Mouse (Mus musculus): Measurements from ENCODE around the gene Erbin. TPM values are rescaled to one million over a fixed set of nuclear protein-coding genes. Genes with fewer than 3 reads are reported as not detected.

Erbin gene
- polyA plus RNA-seq, 1 experiment = 0.13 TPM

GRCm38 (mm10) chr13:103955652-103956051, 35.3 kb upstream of the Erbin start:
- no peaks in the 10 kb centered on the region for H3K36me3 ChIP-seq (ENCODE audit: control insufficient read depth)
- H3K9me3 ChIP-seq (ENCODE audit: control insufficient read depth, low read length) = no peaks in the 10 kb centered on the region
- H3K4me3 ChIP-seq (replicated peaks) = no peak overlapping the region
- TF ChIP-seq GATA1 (IDR thresholded peaks at IDR 0.05; ENCODE audit: low read length) = no peak
- no peak for TF ChIP-seq TAL1 (IDR thresholded peaks at IDR 0.05; ENCODE audit: low read length)
- H3K4me1 ChIP-seq (ENCODE audit: control insufficient read depth) = no peaks in the 10 kb centered on the region
- H3K27me3 ChIP-seq (ENCODE audit: control insufficient read depth) = no peaks in the 10 kb centered on the region

- Histone ChIP-seq H3K9me3 (ENCODE audit: control insufficient read depth, low read length) (no peaks in the 10 kb centered on the region), H3K4me3 (replicated peaks) (no peak overlapping the region), H3K27me3 (ENCODE audit: control insufficient read depth) (no peaks in the 10 kb centered on the region)
Measured at GRCm38 (mm10) chr13:103951393-103951792, 31.1 kb upstream of the Erbin start.

GRCm38 (mm10) chr13:103940796-103941195, 20.5 kb upstream of the Erbin start:
- Histone ChIP-seq H3K4me1 (ENCODE audit: control insufficient read depth) (no peaks in the 10 kb centered on the region), H3K27me3 (ENCODE audit: control insufficient read depth) (no peaks in the 10 kb centered on the region), H3K36me3 (ENCODE audit: control insufficient read depth) (no peaks in the 10 kb centered on the region), H3K4me3 (replicated peaks) (no peak overlapping the region), H3K9me3 (ENCODE audit: control insufficient read depth, low read length) (no peaks in the 10 kb centered on the region)
- TF ChIP-seq TAL1 (IDR thresholded peaks at IDR 0.05; ENCODE audit: low read length) (no peak), GATA1 (IDR thresholded peaks at IDR 0.05; ENCODE audit: low read length) (no peak)

More at GRCm38 (mm10) chr13:103951393-103951792, 31.1 kb upstream of the Erbin start:
- TF ChIP-seq TAL1 (IDR thresholded peaks at IDR 0.05; ENCODE audit: low read length) (no peak), GATA1 (IDR thresholded peaks at IDR 0.05; ENCODE audit: low read length) (no peak)
- H3K36me3 ChIP-seq (ENCODE audit: control insufficient read depth) = no peaks in the 10 kb centered on the region
- no peaks in the 10 kb centered on the region for H3K4me1 ChIP-seq (ENCODE audit: control insufficient read depth)

GRCm38 (mm10) chr13:103924586-103924985, 4.3 kb upstream of the Erbin start:
- Histone ChIP-seq H3K4me3 (replicated peaks) (no peak overlapping the region), H3K36me3 (ENCODE audit: control insufficient read depth) (no peaks in the 10 kb centered on the region), H3K4me1 (ENCODE audit: control insufficient read depth) (peaks cover 7% of the 10 kb centered on the region), H3K9me3 (ENCODE audit: control insufficient read depth, low read length) (no peaks in the 10 kb centered on the region), H3K27me3 (ENCODE audit: control insufficient read depth) (peaks cover 40% of the 10 kb centered on the region)
- no peak for TF ChIP-seq TAL1 (IDR thresholded peaks at IDR 0.05; ENCODE audit: low read length)
- no peak for TF ChIP-seq GATA1 (IDR thresholded peaks at IDR 0.05; ENCODE audit: low read length)

GRCm38 (mm10) chr13:103923402-103924065, 3.2 kb upstream of the Erbin start:
- TF ChIP-seq GATA1 (IDR thresholded peaks at IDR 0.05; ENCODE audit: low read length) (no peak), TAL1 (IDR thresholded peaks at IDR 0.05; ENCODE audit: low read length) (no peak)
- H3K4me3 ChIP-seq (replicated peaks) = no peak overlapping the region
- H3K9me3 ChIP-seq (ENCODE audit: control insufficient read depth, low read length) = no peaks in the 10 kb centered on the region
- peaks cover 40% of the 10 kb centered on the region for H3K27me3 ChIP-seq (ENCODE audit: control insufficient read depth)
- peaks cover 9% of the 10 kb centered on the region for H3K4me1 ChIP-seq (ENCODE audit: control insufficient read depth)
- H3K36me3 ChIP-seq (ENCODE audit: control insufficient read depth) = no peaks in the 10 kb centered on the region

GRCm38 (mm10) chr13:103921831-103922380, 1.6 kb upstream of the Erbin start:
- Histone ChIP-seq H3K36me3 (ENCODE audit: control insufficient read depth) (no peaks in the 10 kb centered on the region), H3K27me3 (ENCODE audit: control insufficient read depth) (peaks cover 40% of the 10 kb centered on the region), H3K9me3 (ENCODE audit: control insufficient read depth, low read length) (no peaks in the 10 kb centered on the region), H3K4me3 (replicated peaks) (peak overlapping the region; percentile 89), H3K4me1 (ENCODE audit: control insufficient read depth) (peaks cover 12% of the 10 kb centered on the region)
- TF ChIP-seq GATA1 (IDR thresholded peaks at IDR 0.05; ENCODE audit: low read length) (no peak), TAL1 (IDR thresholded peaks at IDR 0.05; ENCODE audit: low read length) (no peak)

- peaks cover 40% of the 10 kb centered on the region for H3K27me3 ChIP-seq (ENCODE audit: control insufficient read depth)
- TF ChIP-seq TAL1 (IDR thresholded peaks at IDR 0.05; ENCODE audit: low read length) (no peak), GATA1 (IDR thresholded peaks at IDR 0.05; ENCODE audit: low read length) (no peak)
- peaks cover 17% of the 10 kb centered on the region for H3K4me1 ChIP-seq (ENCODE audit: control insufficient read depth)
- peak overlapping the region; percentile 89 for H3K4me3 ChIP-seq (replicated peaks)
- H3K36me3 ChIP-seq (ENCODE audit: control insufficient read depth) = no peaks in the 10 kb centered on the region
- H3K9me3 ChIP-seq (ENCODE audit: control insufficient read depth, low read length) = no peaks in the 10 kb centered on the region
Measured at GRCm38 (mm10) chr13:103920933-103921830, 868 bp upstream of the Erbin start.

GRCm38 (mm10) chr13:103919956-103920260, 406 bp downstream of the Erbin start:
- TF ChIP-seq GATA1 (IDR thresholded peaks at IDR 0.05; ENCODE audit: low read length) (no peak), TAL1 (IDR thresholded peaks at IDR 0.05; ENCODE audit: low read length) (no peak)
- Histone ChIP-seq H3K36me3 (ENCODE audit: control insufficient read depth) (no peaks in the 10 kb centered on the region), H3K27me3 (ENCODE audit: control insufficient read depth) (peaks cover 40% of the 10 kb centered on the region), H3K4me3 (replicated peaks) (peak overlapping the region; percentile 89), H3K4me1 (ENCODE audit: control insufficient read depth) (peaks cover 18% of the 10 kb centered on the region), H3K9me3 (ENCODE audit: control insufficient read depth, low read length) (no peaks in the 10 kb centered on the region)
